Mouse (Mus musculus): Measurements from ENCODE around the gene Zbtb43.
A peak's percentile ranks its signal among the peaks of the same experiment; 100 is the strongest.

Gene Zbtb43

GRCm38 (mm10) chr2:33430081-33430770 lies 38.1 kb downstream of the Zbtb43 start:
- DNase-seq (ENCODE audit: low spot score), result no peak

- no peak for DNase-seq (ENCODE audit: low spot score)
Observed at GRCm38 (mm10) chr2:33429339-33429738, 39.0 kb downstream of the Zbtb43 start.

DNA sequence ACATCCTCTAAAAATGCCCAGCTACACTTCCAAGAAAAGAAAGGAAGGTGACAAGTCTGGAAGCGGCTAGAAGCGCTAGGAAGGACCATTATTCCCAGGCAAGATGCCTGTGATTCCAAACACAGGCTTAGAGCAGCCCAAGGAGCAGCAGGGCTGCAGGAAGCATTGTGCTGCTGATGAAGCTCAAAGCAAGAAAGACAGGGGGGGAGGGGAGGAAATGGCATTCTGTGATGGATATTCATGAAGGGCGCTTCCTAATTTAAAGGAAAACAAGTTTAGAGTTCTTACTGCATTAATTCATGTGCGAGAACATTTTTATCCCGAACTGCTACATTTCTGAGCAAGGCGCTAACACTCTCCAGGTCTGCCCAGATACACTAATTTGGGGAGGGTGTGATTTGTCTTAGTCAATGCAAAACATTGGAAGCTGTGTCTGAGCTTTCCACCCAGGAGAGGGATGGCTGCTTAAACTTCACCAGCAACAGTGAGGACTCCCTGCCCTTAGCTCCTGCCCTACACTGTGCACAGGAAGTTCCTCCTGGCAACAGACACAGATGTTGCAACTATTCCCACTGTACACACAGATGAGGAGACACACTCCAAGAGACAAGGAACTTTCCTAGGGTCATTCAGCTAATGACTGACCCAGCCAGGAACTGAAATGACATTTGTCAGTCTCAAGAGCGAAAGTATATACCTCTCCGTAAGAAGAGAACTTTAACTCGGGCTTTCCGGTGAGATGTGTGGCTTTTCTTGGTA lies 41.5 kb downstream of the Zbtb43 start:
- DNase-seq (ENCODE audit: low spot score), result no peak

GRCm38 (mm10) chr2:33417454-33417853 lies 50.9 kb downstream of the Zbtb43 start:
- no peak for DNase-seq (ENCODE audit: low spot score)

DNA sequence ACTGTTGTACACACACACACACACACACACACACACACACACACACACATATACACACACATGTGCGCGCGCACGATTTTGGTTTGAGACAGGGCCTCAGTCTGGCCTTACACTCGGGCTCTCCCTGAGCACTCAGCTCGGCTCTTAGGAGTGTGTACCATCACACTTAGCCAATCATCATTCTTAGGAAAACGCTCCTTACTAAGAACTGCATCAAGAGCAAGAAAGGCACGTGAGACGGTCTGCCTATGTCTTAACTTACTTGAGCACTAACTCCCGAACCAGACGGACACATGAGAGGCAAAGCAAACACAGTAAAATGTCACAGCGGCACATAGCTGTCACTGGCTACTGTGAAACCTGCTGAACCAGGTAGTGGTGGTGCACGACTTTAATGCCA lies 54.3 kb downstream of the Zbtb43 start:
- DNase-seq (ENCODE audit: low spot score), result no peak

DNA sequence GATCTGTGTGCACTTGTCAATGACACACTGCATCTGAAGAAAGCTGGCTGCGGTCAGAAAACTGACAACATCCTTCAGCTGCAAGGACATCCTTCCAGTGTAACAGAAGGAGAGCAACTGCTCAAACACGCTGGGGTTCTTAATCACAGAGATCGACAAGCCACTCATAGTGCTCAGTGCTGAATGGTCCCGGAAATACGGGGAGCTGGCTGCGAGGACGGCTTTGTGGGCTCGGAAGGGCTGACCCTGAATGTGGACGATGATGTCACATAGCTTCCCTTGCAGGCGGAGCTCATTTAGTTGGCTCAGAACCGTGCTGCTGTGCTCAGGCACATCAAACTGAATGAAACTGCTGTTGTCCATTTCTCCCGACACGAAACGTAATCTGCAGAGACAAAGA lies 56.2 kb downstream of the Zbtb43 start:
- no peak for DNase-seq (ENCODE audit: low spot score)

DNA sequence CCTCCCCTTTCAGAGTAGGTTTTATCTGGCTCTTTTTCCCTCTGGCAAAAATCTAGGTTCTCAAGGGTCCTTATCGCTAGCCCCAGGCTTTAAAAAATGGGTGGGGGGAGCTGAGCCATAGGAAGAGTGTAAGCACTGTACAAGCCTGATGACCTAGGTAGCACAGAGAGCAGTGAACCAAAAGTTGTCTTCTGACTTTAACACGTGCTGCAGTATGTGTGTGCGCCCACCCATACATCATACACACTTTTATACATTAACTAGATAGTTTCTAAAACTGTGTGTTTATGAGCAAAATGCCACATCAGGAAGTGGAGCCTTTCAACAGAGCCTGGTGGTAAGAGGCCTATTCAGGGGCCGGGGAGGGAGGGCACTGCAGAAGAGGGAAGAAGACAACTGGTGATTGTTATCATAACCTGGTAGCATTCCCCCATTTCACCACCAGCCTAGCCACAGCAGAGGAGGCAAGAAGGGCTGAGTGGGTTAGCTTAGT lies 64.8 kb downstream of the Zbtb43 start:
- no peak for DNase-seq (ENCODE audit: low spot score)

- DNase-seq (ENCODE audit: low spot score), result no peak
Observed at GRCm38 (mm10) chr2:33402638-33403037, 65.7 kb downstream of the Zbtb43 start.

- peak; percentile 59 for DNase-seq (ENCODE audit: low spot score)
Observed at GRCm38 (mm10) chr2:33402236-33402635, 66.1 kb downstream of the Zbtb43 start.

- DNase-seq (ENCODE audit: low spot score), result peak; percentile 25
Observed at GRCm38 (mm10) chr2:33401217-33401616, 67.1 kb downstream of the Zbtb43 start.

DNA sequence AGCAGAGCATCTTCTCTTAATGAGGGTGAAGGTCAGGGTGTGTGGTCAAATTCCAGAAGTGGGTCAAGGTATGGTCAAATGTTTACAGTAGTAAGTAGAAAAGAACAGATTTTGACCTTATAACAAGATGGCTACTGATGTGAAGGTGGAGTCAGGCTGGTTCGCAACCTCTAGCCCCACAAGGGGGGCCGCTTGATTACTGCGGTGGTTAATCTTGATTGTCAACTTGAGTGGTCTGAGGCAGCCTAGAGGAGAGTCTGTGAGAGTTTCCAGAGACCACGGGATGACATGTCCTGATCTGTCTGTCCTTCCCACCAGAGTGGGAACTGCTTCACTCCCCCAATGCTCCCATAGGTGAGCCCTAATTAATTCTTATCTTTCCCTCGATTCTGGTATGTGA lies 67.8 kb downstream of the Zbtb43 start:
- no peak for DNase-seq (ENCODE audit: low spot score)
